Mouse (Mus musculus) 416B (cell line): ENCODE measurements at regions not wholly inside any gene's neighbourhood (a gene's known extent, or its start where the extent isn't known, plus 50 kb on each side); places are given as distances from the start of the nearest gene placed in this dataset.
A peak's percentile ranks its signal among the peaks of the same experiment; 100 is the strongest.
"Not testable (repeated sequence)": the region's sequence is repeated elsewhere in the genome, so short reads cannot be mapped to it uniquely, and the experiment has no call there.

Experiments
- DNase-seq: peaks from one replicate; pipeline ENCODE4 v3.0.0; 2011; ENCODE audit warnings: low read depth

GRCm38 (mm10) chr2:8877855-8878254 is 1003.2 kb upstream of the 4930412O13Rik start:
- peak; percentile 14 for DNase-seq

DNA sequence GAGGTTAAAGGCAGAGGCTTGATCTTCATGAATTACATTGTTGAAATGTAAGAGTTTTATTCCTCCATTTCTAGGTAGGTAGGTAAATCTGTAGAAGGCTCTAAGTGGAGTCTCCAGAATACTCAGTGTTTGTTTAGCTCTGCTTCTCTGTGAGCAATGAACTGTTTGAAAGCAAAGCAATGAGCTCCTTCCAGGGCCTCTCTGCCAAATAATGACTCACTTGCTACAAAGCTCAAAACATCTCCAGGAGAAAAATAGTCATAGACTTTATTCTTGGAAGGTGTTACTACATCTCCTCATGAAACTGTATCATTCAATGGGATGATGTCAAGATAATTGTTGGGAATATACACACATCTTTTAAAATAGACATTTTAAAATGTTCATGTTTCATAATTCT is 968.6 kb upstream of the 4930412O13Rik start:
- DNase-seq, result no peak

DNA sequence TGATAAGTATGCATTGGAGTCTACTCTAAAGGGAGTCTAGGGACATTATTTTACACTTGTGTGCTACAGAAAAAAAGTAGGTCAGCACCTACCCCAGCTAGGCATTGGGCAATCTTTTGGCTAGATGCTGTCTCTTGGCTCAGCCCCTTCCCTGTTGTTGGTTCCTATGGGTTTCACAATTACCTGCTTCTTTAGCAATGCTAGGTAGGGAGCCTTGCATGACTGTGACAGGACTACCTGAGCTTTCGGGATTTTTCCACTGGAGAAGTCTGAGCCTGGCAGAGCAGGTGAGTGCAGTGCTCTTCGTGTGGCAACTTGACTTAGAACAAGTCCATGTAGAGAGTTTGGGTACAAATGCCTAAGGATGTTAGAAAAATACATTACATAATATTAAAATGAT is 956.2 kb upstream of the 4930412O13Rik start:
- no peak for DNase-seq

- no peak for DNase-seq
Observed at GRCm38 (mm10) chr2:8941574-8941973, 939.5 kb upstream of the 4930412O13Rik start.

GRCm38 (mm10) chr2:8958938-8959337 is 922.1 kb upstream of the 4930412O13Rik start:
- no peak for DNase-seq

DNA sequence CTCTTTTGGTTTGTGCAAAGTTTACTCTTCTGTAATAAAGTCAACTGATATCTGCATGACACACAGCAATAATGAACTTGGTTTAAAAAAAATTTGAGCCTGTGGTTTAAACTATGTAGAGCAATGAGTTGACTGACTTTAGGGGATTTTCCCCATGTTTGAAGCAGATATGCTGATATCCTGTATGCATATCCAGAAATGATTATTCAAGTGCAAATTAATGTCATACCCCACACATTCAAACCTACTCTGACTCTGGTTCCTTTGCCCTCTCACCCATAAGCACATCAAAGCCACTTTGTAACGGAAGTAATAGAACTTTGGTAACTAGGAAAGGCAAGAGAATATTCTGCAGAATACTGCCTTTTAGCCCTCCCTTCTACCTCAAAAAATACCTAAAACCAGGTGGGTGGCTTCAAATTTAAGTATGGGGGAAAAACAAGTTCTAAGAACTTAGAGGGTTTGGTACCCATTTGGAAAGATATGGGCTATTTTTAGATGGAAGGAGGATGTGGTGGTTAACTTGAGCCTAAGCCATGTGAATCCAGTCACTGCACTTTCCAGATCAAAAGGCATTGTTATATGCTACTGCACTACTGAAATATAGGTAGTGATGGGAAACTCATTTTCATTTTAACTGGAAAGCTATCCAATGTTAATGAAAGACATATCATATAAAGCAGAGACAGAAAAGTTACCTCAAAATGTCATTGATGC is 915.9 kb upstream of the 4930412O13Rik start:
- DNase-seq, result no peak

DNA sequence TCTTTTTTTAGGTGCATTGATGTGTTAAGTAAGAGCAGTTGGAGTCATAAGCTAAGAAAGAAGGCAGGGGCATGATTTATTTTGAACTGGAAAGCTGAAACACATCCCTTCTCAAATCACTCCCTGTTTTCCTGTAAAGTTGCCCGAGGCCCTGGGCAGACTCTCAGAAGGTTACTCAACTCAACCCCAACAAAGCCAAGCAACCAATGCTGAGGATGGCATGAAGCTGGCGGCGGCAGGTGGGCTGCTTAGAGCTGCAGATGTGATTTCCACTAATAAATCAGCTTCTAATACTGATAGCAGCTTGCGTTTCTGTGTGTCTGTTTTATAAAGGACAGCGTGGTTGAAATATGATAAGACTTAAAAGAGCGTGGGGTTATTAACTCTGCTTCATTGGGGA is 905.4 kb upstream of the 4930412O13Rik start:
- DNase-seq, result no peak

DNA sequence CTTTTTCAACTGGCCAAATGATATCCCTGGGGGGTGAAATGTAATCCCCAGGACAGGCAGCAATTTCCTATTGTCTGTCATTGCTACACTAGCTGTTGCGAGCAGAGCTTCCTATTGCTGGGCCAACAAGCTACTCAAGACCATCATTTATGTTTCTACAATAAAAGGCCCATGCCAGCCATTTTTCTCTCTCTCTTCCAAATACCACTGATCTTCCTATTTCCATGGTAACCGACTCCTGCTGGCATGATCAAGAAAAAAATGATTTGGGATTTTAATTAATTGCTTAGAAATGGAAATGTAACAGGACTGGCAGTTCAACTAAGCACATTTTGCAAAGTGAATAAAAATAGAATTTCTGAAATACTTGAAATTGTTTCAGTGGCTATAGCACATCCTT is 868.7 kb upstream of the 4930412O13Rik start:
- no peak for DNase-seq

DNA sequence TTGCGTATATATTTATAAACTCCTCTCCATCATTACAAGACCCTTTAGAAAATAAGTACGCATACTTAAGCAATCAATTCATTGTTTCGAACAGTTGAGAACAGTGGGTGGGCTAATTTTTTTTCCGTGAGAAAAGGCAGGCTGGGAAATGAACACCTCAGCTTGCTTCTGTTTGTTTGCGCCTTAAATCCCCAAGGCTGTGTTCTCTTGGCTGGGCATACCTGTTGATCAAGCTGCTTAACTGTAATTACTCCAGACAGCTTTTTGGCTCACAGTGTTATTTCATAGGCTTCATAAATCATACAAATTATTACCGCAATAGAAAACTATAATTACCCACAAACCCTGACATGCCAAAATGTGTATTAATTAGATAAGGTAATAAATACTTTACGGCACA is 848.0 kb upstream of the 4930412O13Rik start:
- no peak for DNase-seq

DNA sequence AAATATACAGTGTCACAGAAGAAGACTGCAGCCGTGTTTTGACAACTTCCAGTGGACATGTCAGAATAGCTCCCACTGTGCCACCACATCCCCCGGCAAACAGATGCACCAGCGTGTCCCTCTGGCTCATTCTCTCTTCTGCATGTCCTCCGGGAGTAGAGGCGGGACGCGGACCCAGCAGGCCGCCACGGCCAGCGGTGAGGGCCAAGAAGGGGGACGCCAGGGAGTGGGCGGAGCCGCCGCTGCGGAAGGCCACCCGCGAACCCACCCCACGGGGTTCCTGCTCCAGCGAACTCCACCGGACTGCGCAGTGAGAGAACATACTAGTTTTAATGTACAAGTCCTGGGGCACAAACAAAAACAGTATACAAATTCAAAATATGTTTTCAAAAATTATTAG is 838.7 kb upstream of the 4930412O13Rik start:
- DNase-seq, result not testable (repeated sequence)

- DNase-seq, result no peak
Observed at GRCm38 (mm10) chr2:9047980-9048379, 833.1 kb upstream of the 4930412O13Rik start.

GRCm38 (mm10) chr2:9073851-9074250 is 807.2 kb upstream of the 4930412O13Rik start:
- DNase-seq, result no peak

DNA sequence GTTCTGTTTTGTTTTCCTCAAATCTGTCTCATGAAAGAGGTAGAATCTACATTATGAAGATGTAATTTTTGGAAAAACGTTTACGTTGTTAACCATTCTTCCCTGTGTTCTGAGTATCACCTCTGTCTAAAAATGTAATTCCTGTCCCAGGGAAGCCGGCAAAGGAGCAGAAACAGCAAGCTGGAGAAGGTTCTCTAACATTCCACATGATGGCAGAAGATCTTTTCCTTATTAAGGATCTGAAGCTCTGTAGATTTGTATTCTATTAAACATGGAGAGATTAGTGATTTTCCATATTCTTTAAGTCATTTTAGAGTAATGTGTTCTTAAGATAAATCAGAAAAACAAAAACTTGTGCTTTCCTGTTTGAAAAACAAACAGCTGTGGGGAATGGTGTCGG is 802.9 kb upstream of the 4930412O13Rik start:
- DNase-seq, result no peak

- DNase-seq, result no peak
Observed at GRCm38 (mm10) chr2:9081746-9082145, 799.3 kb upstream of the 4930412O13Rik start.

GRCm38 (mm10) chr2:9095317-9095716 is 785.7 kb upstream of the 4930412O13Rik start:
- no peak for DNase-seq

GRCm38 (mm10) chr2:9116697-9117096 is 764.4 kb upstream of the 4930412O13Rik start:
- DNase-seq, result no peak

DNA sequence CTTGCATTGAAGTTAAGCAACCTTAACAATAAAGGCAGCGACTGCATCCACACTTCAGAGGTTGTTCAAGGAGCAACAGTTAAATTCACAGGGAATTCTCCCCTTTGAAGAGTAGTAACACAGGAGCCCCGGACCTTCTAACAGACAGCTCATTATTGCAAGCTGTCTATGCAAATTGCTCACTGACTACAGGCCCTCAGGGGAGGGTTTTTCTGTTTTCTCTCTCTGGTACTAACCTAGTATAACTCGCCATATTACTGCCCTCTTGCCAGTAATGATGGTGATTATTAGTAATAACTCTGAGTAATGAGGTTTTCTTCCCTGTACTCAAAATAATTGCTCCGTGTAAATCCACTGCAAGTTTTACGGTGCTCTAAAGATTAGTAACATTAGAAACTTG is 763.5 kb upstream of the 4930412O13Rik start:
- no peak for DNase-seq

GRCm38 (mm10) chr2:9136963-9137362 is 744.1 kb upstream of the 4930412O13Rik start:
- no peak for DNase-seq

DNA sequence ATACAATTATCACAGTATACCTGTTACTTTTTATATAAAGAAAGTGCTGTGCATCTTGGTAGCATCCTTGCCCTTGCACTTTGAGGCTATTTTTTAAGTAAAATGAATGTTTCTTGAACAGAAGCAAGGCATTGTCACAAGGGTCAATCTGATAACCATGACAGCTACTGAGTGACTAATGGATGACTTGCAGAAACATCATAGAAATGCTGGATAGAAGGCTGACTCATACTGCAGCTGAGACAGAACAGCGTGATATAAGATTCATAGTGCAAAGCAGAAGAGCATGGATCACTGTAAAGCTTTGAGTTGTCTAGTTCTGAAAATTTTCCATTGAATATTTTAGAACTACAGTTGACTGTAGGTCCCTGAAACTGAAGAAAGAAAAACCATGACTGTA is 739.6 kb upstream of the 4930412O13Rik start:
- peak; percentile 47 for DNase-seq

GRCm38 (mm10) chr2:9155604-9156003 is 725.4 kb upstream of the 4930412O13Rik start:
- DNase-seq, result no peak

- no peak for DNase-seq
Observed at GRCm38 (mm10) chr2:9160181-9160580, 720.9 kb upstream of the 4930412O13Rik start.

DNA sequence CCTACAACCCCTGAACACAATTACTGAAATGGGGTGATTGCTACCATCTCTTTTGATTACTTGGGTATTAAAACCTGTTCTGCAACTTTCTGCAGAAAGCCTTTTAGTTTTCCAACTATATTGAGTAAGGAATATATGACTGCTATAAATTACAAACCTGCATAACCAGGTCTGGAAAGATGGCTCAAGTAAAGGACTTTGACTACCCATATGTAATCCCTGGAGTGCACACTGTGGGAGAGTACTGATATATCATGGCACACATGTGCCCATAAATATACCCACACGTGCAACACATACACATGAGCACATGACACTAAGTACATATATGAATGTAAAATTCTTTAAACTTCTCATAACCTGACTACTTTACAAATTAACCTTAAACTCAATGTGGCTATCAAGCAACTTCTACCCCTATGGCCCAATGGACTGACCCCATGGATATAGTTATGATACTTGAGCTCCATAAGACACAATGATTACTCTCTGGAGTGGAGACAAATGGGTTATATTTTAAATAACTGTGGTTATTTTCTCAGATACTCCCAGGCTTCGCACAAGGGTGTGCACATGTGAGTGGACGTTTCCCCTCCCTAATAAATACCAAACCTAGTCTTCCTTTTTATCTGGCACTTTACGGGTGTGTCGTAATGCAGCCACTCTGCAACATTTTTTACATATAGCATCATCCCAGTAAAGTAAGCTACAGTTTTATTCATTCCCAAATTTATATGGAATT is 717.1 kb upstream of the 4930412O13Rik start:
- no peak for DNase-seq

DNA sequence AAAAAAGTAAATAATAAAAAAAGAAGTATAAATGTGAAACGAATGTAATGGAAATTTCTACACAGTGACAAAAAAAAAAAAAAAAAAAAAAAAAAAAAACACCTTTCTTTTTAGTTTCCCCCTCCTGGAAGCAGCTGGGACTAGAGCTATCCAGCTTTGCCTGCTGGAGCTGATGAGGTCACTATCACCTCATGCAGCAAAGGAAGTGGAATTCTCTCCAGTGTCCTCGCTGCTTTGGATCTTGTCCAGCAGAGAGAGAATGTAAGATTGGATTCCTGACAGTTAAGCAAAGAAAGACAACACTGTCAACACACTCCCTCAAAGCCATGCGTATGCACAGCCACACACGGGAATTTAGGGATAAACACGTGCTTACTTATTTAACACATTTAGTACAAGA is 698.9 kb upstream of the 4930412O13Rik start:
- no peak for DNase-seq

DNA sequence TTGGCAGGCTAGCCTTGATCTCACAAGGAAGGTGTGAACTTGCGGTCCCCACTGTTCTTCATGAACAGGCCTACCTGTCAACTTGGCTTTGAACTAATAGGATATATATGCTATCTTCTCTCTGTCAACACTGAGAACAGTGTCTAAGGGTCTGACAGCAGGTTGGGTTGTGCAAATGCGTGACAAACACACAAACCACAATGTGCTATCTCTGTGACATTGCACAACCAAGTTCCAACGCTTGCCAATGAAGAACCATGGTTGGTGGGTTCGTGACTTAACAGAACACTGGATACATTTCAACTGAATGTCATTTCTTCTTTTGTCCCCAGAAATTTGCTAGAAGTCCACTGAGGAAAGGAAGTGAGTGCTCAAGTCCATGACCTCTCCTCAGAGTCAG is 696.8 kb upstream of the 4930412O13Rik start:
- peak; percentile 0 for DNase-seq
